Mouse (Mus musculus) liver, adult 2 months (tissue): ENCODE results near the gene Tbx4.

Experiments used
- CTCF ChIP-seq: fragments of 200-500 bp; IDR thresholded peaks from 2 replicates; pipeline ENCODE4 v1.5.1; 2011; ENCODE audit warnings: low read depth, low read length, control low read depth
- POLR2A ChIP-seq: fragments of 200-500 bp; IDR thresholded peaks from 2 replicates; pipeline ENCODE4 v1.6.1; 2011; ENCODE audit warnings: low read length, control low read depth; ENCODE audit not compliant: insufficient read depth; ENCODE audit errors: extremely low read depth

GRCm38 (mm10) chr11:85913506-85913905, 27.3 kb downstream of the Tbx4 start:
- TF ChIP-seq POLR2A (no peak), CTCF (no peak)
